Mouse (Mus musculus) gastrocnemius, adult 8-10 months (tissue): ENCODE results near the gene Ubn2. TPM values are rescaled to one million over a fixed set of nuclear protein-coding genes. Genes with fewer than 3 reads are reported as not detected.
"Not testable (repeated sequence)": the region's sequence is repeated elsewhere in the genome, so short reads cannot be mapped to it uniquely, and the experiment has no call there.

Experiments
- DNase-seq, 2 experiments: peaks; one replicate each; pipeline ENCODE4 v3.0.0; 2022; ENCODE audit warnings: low spot score in 2 of 2
- total RNA-seq, 4 experiments: library from RNA; stranded (reverse); gene quantifications; 2 replicates each; pipeline ENCODE4 v1.2.4; 2022

Gene Ubn2
- total RNA-seq, result 10 to 100 TPM; 19.7 to 25.3 (median 22.7) TPM

- DNase-seq, result peak; percentile 90 to 96
Observed at GRCm38 (mm10) chr6:38433261-38434033, at the start of gene Ubn2. Gene Ubn2, plus strand, starts transcription at chr6:38433950.

GRCm38 (mm10) chr6:38389671-38390070 lies 44.1 kb upstream of the Ubn2 start:
- DNase-seq, result no peak

GRCm38 (mm10) chr6:38432457-38432856 lies 1.3 kb upstream of the Ubn2 start:
- DNase-seq, result not testable (repeated sequence)

- peak; percentile 36 to 49 for DNase-seq
Observed at GRCm38 (mm10) chr6:38434055-38435023, 589 bp downstream of the Ubn2 start.

GRCm38 (mm10) chr6:38443842-38444241 lies 10.1 kb downstream of the Ubn2 start:
- DNase-seq, result no peak

GRCm38 (mm10) chr6:38448295-38448694 lies 14.5 kb downstream of the Ubn2 start:
- DNase-seq, result no peak

- DNase-seq, result no peak
Observed at GRCm38 (mm10) chr6:38453049-38453448, 19.3 kb downstream of the Ubn2 start.

GRCm38 (mm10) chr6:38456425-38456824 lies 22.7 kb downstream of the Ubn2 start:
- DNase-seq, result not testable (repeated sequence)

GRCm38 (mm10) chr6:38458075-38458474 lies 24.3 kb downstream of the Ubn2 start:
- no peak for DNase-seq

- no peak for DNase-seq
Observed at GRCm38 (mm10) chr6:38469591-38469990, 35.8 kb downstream of the Ubn2 start.

GRCm38 (mm10) chr6:38481694-38482371 lies 48.1 kb downstream of the Ubn2 start:
- DNase-seq, result peak in 1 of 2 experiments; percentile 5

- peak in 1 of 2 experiments; percentile 19 for DNase-seq
Observed at GRCm38 (mm10) chr6:38492550-38492949, 58.8 kb downstream of the Ubn2 start.

GRCm38 (mm10) chr6:38495641-38496040 lies 61.9 kb downstream of the Ubn2 start:
- no peak for DNase-seq

- no peak for DNase-seq
Observed at GRCm38 (mm10) chr6:38512096-38512495, 78.3 kb downstream of the Ubn2 start.

GRCm38 (mm10) chr6:38512830-38513229 lies 79.1 kb downstream of the Ubn2 start:
- no peak for DNase-seq

- DNase-seq, result peak in 1 of 2 experiments; percentile 11
Observed at GRCm38 (mm10) chr6:38515201-38515600, 81.5 kb downstream of the Ubn2 start.

- no peak for DNase-seq
Observed at GRCm38 (mm10) chr6:38523851-38524250, 90.1 kb downstream of the Ubn2 start.

- DNase-seq, result no peak
Observed at GRCm38 (mm10) chr6:38531211-38531820, 97.6 kb downstream of the Ubn2 start.

- DNase-seq, result peak; percentile 22 to 28
Observed at GRCm38 (mm10) chr6:38532500-38533420, 99.0 kb downstream of the Ubn2 start.
